Mouse (Mus musculus): ENCODE results near the gene Gpat3. TPM values are rescaled to one million over a fixed set of nuclear protein-coding genes. Genes with fewer than 3 reads are reported as not detected.

Gene Gpat3
- polyA plus RNA-seq, 1 experiment, result 1.7 TPM

DNA sequence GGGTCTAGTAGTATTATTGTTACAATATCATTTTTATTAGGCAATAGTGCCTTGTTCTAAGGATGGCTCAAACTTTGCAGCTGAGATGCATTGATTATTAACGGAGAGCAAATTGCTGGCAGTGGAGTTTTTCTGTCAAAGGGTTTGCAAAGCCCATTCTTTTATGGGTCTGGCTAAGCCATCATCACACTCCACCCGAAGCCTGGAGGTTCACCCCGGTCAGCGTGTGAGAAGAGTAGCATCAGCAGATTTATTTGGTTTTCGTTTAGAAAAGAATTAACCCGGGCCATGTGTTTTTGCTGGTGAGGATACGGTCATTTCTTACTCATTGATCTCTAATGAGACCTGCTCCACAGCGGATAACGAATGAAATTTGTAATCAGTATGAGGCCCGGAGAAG, 99.8 kb downstream of the Gpat3 start:
- H3K4me1 ChIP-seq (ENCODE audit: control insufficient read depth, insufficient read depth, low read length), result no peaks in the 10 kb centered on the region
- H3K27ac ChIP-seq (ENCODE audit: insufficient read depth, low read length), result no peak overlapping the region
- H3K4me3 ChIP-seq (ENCODE audit: insufficient read depth, low read length), result no peak overlapping the region
- TF ChIP-seq POLR2A (IDR thresholded peaks at IDR 0.05; ENCODE audit: low read depth, low read length) (no peak), CTCF (IDR thresholded peaks at IDR 0.05; ENCODE audit: borderline replicate concordance, insufficient read depth, low read length) (no peak)

Other genes starting within 250 kb of the Gpat3 start
- 31.3 and 31.8 TPM in 2 replicates for gene Coq2, start 170.6 kb upstream of the Gpat3 start, polyA plus RNA-seq (2011; ENCODE audit: insufficient read length, low read depth, missing spikeins)
- gene Hpse, start 126.0 kb upstream of the Gpat3 start, polyA plus RNA-seq (2011; ENCODE audit: insufficient read length, low read depth, missing spikeins), result 2.8 and 3.2 TPM in 2 replicates
- 6.9 and 7.0 TPM in 2 replicates for gene Helq, start 47.1 kb upstream of the Gpat3 start, polyA plus RNA-seq (2011; ENCODE audit: insufficient read length, low read depth, missing spikeins)
- gene Mrps18c, start 47.1 kb upstream of the Gpat3 start, polyA plus RNA-seq (2011; ENCODE audit: insufficient read length, low read depth, missing spikeins), result 121 and 122 TPM in 2 replicates
- 12.4 and 15.0 TPM in 2 replicates for gene Abraxas1, start 24.7 kb upstream of the Gpat3 start, polyA plus RNA-seq (2011; ENCODE audit: insufficient read length, low read depth, missing spikeins)

Measured in embryonic fibroblast, embryonic 13.5 days (primary cell).